In genomic region chr13:95618309-95618712, GRCm38 (mm10) we compare ENCODE assay signal across 8 mouse cellular contexts. TPM values are rescaled to one million over a fixed set of nuclear protein-coding genes. Genes with fewer than 3 reads are reported as not detected.
A peak's percentile ranks its signal among the peaks of the same experiment; 100 is the strongest.
DNase-seq lines count a peak whose midpoint lies in the region; ATAC-seq lines count a peak whose summit lies in the region.

F2r (minus strand) TSS chr13:95618487.

- peak; percentile 92 to 96 for ATAC-seq in hematopoietic stem cell, adult 5-6 weeks (replicated peaks in 1 of 2; ENCODE audit: insufficient read depth in 1 of 2, low FRiP score in 2 of 2, low TSS enrichment in 1 of 2, low read depth in 1 of 2, poor library complexity in 2 of 2, severe bottlenecking in 2 of 2)

- DNase-seq in MN1 (ENCODE audit: low spot score) = peak; percentile 77
- DNase-seq in cerebellum, adult 8-10 months = peak; percentile 9
- peak; percentile 89 for DNase-seq in forelimb bud, embryonic 11.5 days (ENCODE audit: low read depth, low spot score)
- DNase-seq in layer of hippocampus, postnatal 14 days (ENCODE audit: low spot score in 2 of 2) = peak; percentile 65
- DNase-seq in lung, postnatal 10 days = peak; percentile 91
- DNase-seq in ovary, postnatal 10 days (ENCODE audit: low spot score) = peak; percentile 67
- peak; percentile 78 to 84 for DNase-seq in thymus, postnatal 10 days (ENCODE audit: low spot score in 2 of 2)

RNA-seq across cellular contexts. Expression of gene F2r, which starts in this region (rescaled TPM):
- 29.5 and 39.1 TPM in 2 replicates for total RNA-seq in hematopoietic stem cell, adult 5-6 weeks (2017)
- 10 to 100 TPM in 1 of 2 experiments, 1 to 10 TPM in 1; 8.8 to 10.3 TPM for total RNA-seq in layer of hippocampus, postnatal 14 days (2021)

Comparison
In these comparisons a context has a peak if more than half of its experiments do, and no peak if none do; other contexts are left out.
1. Peak in every context shown above with its lines: DNase-seq and ATAC-seq.
2. DNase-seq: peak in every context shown above with its lines; median percentile 91 in lung, postnatal 10 days; 89 in forelimb bud, embryonic 11.5 days; 81 in thymus, postnatal 10 days; 77 in MN1; 67 in ovary, postnatal 10 days; 65 in layer of hippocampus, postnatal 14 days; 9 in cerebellum, adult 8-10 months.